Mouse (Mus musculus): Measurements from ENCODE around the gene Map4k1. TPM values are rescaled to one million over a fixed set of nuclear protein-coding genes. Genes with fewer than 3 reads are reported as not detected.

Gene Map4k1
- polyA plus RNA-seq, 1 experiment: 1.3 TPM

DNA sequence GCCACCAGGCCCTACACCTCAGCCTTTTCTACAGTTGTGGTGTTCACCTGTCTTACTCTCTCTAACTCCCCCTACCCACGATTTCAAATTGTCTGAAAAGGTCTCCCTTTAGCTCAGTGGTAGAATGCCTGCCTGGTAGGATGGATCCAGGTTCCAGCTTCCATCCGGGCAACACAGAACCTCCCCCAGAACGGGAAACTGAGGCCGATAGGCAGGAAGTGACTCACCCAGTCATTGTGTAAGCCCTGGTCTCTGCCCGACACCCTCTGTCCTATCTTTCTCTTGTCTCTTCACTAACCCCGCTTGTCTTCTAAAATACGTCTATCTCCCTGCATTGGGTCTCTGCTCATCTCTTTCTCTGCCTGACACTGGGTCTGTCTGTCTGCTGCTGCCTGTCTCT, 3.4 kb downstream of the Map4k1 start:
- no peak for DNase-seq
- 87% methylated on average over 7 of the region's 7 CpGs for WGBS
- 0 out of 2 replicates have a peak, but pooled peaks cover 7% of the 10 kb centered on the region for H3K4me1 ChIP-seq (ENCODE audit: control insufficient read depth, insufficient read depth, low read length)
- TF ChIP-seq CTCF (IDR thresholded peaks at IDR 0.05; ENCODE audit: borderline replicate concordance, insufficient read depth, low read depth, low read length) (no peak), POLR2A (IDR thresholded peaks at IDR 0.05; ENCODE audit: borderline replicate concordance, insufficient read depth, low read length) (no peak)
- H3K4me3 ChIP-seq (replicated peaks; ENCODE audit: insufficient read depth, low read depth, low read length): no peak overlapping the region
- H3K27me3 ChIP-seq (ENCODE audit: control insufficient read depth, insufficient read depth, low read length): no peaks in the 10 kb centered on the region
- H3K27ac ChIP-seq (ENCODE audit: insufficient read depth, low read length): no peak overlapping the region

DNA sequence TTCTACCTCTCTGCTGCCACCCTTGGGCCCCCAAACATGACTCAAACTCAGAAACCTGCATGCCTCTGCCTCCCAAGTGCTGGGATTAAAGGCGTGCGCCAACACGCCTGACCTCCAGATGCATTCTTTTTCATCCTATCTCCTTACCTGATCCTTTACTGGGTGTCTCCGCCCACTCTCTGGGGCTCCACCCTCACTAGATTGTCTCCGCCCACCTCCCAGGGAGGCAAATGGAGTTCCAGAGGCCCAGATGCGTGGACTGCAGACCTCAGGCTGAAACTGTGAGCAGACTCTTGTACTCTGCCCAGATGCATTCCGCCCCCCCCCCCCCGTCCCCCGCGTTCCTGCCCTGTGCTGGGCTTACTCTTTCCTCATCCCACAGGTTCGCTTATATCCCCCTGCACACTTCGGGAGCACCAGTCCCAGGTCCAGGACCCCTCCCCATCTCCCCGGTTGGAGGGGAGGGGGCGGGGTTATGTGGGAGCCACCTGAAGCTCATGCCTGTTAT, 9.0 kb downstream of the Map4k1 start:
- 55% methylated on average over 13 of the region's 14 CpGs for WGBS
- H3K27ac ChIP-seq (ENCODE audit: insufficient read depth, low read length): no peak overlapping the region
- no peaks in the 10 kb centered on the region for H3K27me3 ChIP-seq (ENCODE audit: control insufficient read depth, insufficient read depth, low read length)
- H3K4me3 ChIP-seq (replicated peaks; ENCODE audit: insufficient read depth, low read depth, low read length): no peak overlapping the region
- no peaks in the 10 kb centered on the region for H3K4me1 ChIP-seq (ENCODE audit: control insufficient read depth, insufficient read depth, low read length)
- DNase-seq: no peak
- TF ChIP-seq CTCF (IDR thresholded peaks at IDR 0.05; ENCODE audit: borderline replicate concordance, insufficient read depth, low read depth, low read length) (no peak), POLR2A (IDR thresholded peaks at IDR 0.05; ENCODE audit: borderline replicate concordance, insufficient read depth, low read length) (no peak)

DNA sequence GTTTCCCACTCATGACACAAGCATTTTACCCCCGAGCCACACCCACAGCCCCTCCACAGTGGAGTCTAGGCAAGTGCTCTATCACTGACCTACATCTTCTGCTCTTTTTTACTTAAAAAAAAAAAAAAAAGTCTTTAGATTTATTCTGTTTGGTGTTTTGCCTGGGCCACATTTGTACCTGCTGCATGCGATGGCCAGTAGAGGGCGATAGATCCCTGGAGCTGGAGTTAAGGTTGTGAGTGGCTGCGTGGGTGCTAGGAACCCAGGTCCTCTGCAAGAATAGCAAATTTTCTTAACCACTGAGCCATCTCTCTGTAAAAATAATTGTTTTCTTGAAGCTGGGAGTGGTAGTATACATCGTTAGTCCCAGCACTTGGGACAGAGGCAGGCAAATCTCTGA, 9.8 kb downstream of the Map4k1 start:
- H3K27ac ChIP-seq (ENCODE audit: insufficient read depth, low read length): no peak overlapping the region
- DNase-seq: no peak
- no peaks in the 10 kb centered on the region for H3K27me3 ChIP-seq (ENCODE audit: control insufficient read depth, insufficient read depth, low read length)
- WGBS: 64% methylated on average over 5 of the region's 5 CpGs
- no peaks in the 10 kb centered on the region for H3K4me1 ChIP-seq (ENCODE audit: control insufficient read depth, insufficient read depth, low read length)
- no peak overlapping the region for H3K4me3 ChIP-seq (replicated peaks; ENCODE audit: insufficient read depth, low read depth, low read length)
- no peak for TF ChIP-seq CTCF (IDR thresholded peaks at IDR 0.05; ENCODE audit: borderline replicate concordance, insufficient read depth, low read depth, low read length)
- TF ChIP-seq POLR2A (IDR thresholded peaks at IDR 0.05; ENCODE audit: borderline replicate concordance, insufficient read depth, low read length): no peak

DNA sequence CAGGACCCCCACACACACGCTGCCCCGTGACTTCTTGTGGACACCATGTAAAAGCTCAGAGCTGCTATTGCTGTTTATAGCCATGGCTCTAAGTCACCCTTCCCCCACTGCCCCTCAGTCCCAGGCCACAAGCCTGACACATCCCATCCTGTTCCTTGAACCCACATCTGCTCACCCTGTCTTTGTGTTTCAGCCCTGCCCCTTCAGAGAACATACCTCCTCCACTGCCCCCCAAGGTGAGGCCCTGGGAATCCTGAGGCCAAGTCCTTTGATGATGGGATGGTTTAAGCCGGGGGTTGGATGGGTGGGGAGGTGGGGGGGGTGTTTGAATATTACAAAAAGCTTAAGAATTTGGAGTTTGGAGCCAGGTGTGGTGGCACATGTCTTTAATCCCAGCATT, 11.1 kb downstream of the Map4k1 start:
- Histone ChIP-seq H3K4me3 (replicated peaks; ENCODE audit: insufficient read depth, low read depth, low read length) (no peak overlapping the region), H3K4me1 (ENCODE audit: control insufficient read depth, insufficient read depth, low read length) (no peaks in the 10 kb centered on the region), H3K27me3 (ENCODE audit: control insufficient read depth, insufficient read depth, low read length) (no peaks in the 10 kb centered on the region), H3K27ac (ENCODE audit: insufficient read depth, low read length) (no peak overlapping the region)
- TF ChIP-seq CTCF (IDR thresholded peaks at IDR 0.05; ENCODE audit: borderline replicate concordance, insufficient read depth, low read depth, low read length) (0 out of 2 replicates have a peak, but pooled peaks have one; percentile 1), POLR2A (IDR thresholded peaks at IDR 0.05; ENCODE audit: borderline replicate concordance, insufficient read depth, low read length) (no peak)
- no peak for DNase-seq
- 81% methylated on average over 3 of the region's 3 CpGs for WGBS

DNA sequence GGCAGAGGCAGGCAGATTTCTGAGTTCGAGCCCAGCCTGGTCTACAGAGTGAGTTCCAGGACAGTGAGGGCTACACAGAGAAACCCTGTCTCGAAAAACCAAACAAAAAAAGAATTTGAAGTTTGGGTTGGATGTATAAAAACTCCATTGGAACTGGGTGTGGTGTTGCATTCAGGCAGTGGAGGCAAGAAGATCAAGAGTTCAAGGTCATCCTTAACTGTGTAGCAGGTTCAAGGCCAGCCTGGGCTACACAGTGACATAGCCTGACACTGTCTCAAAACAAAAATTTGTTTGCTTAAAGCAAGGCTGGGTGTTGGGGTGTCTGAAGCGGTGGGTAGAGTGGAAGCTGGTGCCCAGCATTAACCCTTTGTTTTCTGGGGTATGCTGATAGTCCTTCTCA, 11.6 kb downstream of the Map4k1 start:
- H3K4me1 ChIP-seq (ENCODE audit: control insufficient read depth, insufficient read depth, low read length): no peaks in the 10 kb centered on the region
- WGBS: 79% methylated on average over 3 of the region's 3 CpGs
- no peak for TF ChIP-seq POLR2A (IDR thresholded peaks at IDR 0.05; ENCODE audit: borderline replicate concordance, insufficient read depth, low read length)
- no peak for TF ChIP-seq CTCF (IDR thresholded peaks at IDR 0.05; ENCODE audit: borderline replicate concordance, insufficient read depth, low read depth, low read length)
- no peak overlapping the region for H3K27ac ChIP-seq (ENCODE audit: insufficient read depth, low read length)
- DNase-seq: no peak
- no peak overlapping the region for H3K4me3 ChIP-seq (replicated peaks; ENCODE audit: insufficient read depth, low read depth, low read length)
- no peaks in the 10 kb centered on the region for H3K27me3 ChIP-seq (ENCODE audit: control insufficient read depth, insufficient read depth, low read length)

DNA sequence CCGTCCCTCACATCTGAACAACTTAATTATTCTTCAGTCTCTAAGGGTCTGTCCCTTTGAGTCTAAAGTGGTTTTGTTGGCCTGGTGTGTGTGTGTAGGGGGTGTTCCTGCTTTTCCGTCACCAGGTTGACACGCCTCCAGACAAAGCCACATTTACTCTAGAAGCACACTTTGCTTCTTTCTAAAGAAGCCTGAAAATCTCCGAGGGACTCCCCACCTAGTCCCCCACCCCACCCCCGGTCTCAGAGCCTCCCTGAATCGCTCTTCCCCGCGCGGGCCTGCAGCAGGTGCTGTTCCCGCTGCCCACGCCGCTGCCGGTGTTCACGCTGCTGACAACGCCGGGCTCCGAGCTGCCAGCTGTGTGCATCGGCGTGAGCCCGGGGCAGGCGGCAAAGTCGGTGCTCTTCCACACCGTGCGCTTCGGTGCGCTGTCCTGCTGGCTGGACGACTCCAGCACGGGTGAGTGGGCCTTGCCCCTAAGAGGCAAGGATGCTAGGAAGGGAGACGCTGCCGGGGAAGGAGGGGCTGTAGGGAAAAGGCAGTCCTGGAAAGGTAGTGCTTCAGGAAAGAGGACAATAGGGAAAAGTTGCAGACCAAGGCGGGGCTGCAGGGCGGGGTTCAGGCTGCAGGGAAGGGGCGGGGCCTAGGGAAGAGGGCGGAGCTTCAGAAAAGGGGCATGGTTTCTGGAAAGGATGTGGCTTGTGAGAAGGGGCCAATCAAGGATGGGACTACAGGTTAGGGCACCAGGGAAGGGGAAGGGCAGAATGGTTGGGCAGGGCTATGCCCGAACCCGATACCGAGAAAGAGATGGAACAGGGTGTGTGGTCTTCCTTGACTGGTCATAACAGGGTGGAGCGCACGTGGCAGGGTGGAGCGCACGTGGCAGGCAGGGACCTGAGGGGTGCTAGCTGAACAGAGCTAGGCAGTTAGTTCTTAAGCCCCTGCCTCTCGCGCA, 19.1 kb downstream of the Map4k1 start:
- no peak overlapping the region for H3K27ac ChIP-seq (ENCODE audit: insufficient read depth, low read length)
- no peaks in the 10 kb centered on the region for H3K27me3 ChIP-seq (ENCODE audit: control insufficient read depth, insufficient read depth, low read length)

DNA sequence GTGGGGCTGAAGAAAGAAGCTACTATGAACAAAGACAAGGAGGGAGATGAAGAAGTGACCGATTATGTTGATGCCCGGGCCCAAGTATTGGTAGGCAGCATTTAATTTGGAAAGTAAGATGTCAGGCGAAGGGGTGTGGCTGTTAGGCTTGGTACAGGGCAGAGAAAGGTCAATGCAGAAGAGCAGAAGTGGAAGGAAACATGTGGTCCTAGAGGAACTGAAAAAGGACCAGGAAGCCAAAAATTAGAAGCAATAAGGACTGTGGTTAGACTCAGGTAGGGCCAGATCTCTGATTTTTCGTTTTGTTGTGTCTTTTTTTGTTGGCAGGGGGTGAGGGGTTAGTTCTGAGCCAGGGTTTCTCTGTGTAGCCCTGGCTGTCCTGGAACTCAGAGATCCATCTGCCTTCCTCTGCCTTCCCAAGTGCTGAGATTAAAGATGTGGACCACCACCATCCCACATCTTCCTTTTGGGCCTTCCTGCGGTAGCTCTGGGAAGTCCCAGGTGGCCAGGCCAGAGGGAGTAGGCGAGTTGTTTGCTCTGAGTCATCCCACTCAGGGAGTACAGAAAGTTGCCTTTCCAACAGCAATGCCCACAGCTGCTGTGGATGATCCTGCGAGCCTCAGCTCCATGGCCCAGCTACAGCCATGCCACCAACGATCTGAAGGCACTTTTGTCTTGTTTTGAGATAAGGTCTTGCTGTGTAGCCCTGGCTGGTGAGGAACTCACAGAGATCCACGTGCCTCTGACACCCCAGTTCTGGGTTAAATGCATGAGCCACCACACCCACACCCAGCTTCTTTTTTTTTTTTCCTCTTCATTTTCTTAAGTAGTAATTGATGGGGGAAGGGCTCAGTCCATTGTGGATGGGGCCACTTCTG, 25.6 kb downstream of the Map4k1 start:
- Histone ChIP-seq H3K27me3 (ENCODE audit: control insufficient read depth, insufficient read depth, low read length) (no peaks in the 10 kb centered on the region), H3K4me1 (ENCODE audit: control insufficient read depth, insufficient read depth, low read length) (no peaks in the 10 kb centered on the region), H3K4me3 (replicated peaks; ENCODE audit: insufficient read depth, low read depth, low read length) (no peak overlapping the region), H3K27ac (ENCODE audit: insufficient read depth, low read length) (no peak overlapping the region)
- no peak for TF ChIP-seq CTCF (IDR thresholded peaks at IDR 0.05; ENCODE audit: borderline replicate concordance, insufficient read depth, low read depth, low read length)
- TF ChIP-seq POLR2A (IDR thresholded peaks at IDR 0.05; ENCODE audit: borderline replicate concordance, insufficient read depth, low read length): no peak
- DNase-seq: no peak
- 65% methylated on average over 9 of the region's 9 CpGs for WGBS

More for the DNA sequence above, 19.1 kb downstream of the Map4k1 start:
- TF ChIP-seq CTCF (IDR thresholded peaks at IDR 0.05; ENCODE audit: borderline replicate concordance, insufficient read depth, low read depth, low read length) (no peak), POLR2A (IDR thresholded peaks at IDR 0.05; ENCODE audit: borderline replicate concordance, insufficient read depth, low read length) (no peak)
- Histone ChIP-seq H3K4me1 (ENCODE audit: control insufficient read depth, insufficient read depth, low read length) (0 out of 2 replicates have a peak, but pooled peaks cover 3% of the 10 kb centered on the region), H3K4me3 (replicated peaks; ENCODE audit: insufficient read depth, low read depth, low read length) (no peak overlapping the region)
- 9% methylated on average over 43 of the region's 43 CpGs for WGBS
- no peak for DNase-seq

All from cerebellum, adult 2 months (tissue).